Mouse (Mus musculus) kidney, embryonic 14.5 days (tissue): ENCODE results near the gene Arfgef2. TPM values are rescaled to one million over a fixed set of nuclear protein-coding genes. Genes with fewer than 3 reads are reported as not detected.

Source experiments
- ATAC-seq: fragments of 200-750 bp; cut with Nextera tagmentation; 2 replicates; pipeline ENCODE4 v1.8.0; 2017; ENCODE audit warnings: moderate number of reproducible peaks, mild to moderate bottlenecking, moderate TSS enrichment, moderate library complexity; ENCODE audit not compliant: low FRiP score, low TSS enrichment
- H3K27ac ChIP-seq: fragments of 300-500 bp; sonication (generic); 2 replicates; pipeline ENCODE4 v1.5.1; 2014; ENCODE audit warnings: low read depth, mild to moderate bottlenecking, low read length, moderate library complexity, mixed read lengths
- H3K27me3 ChIP-seq: fragments of 300-500 bp; sonication (generic); 2 replicates; pipeline ENCODE4 v1.6.1; 2014; ENCODE audit warnings: mild to moderate bottlenecking, low read length; ENCODE audit not compliant: control insufficient read depth, insufficient read depth
- H3K36me3 ChIP-seq: fragments of 300-500 bp; sonication (generic); 2 replicates; pipeline ENCODE4 v1.6.1; 2014; ENCODE audit warnings: low read length, mixed read lengths; ENCODE audit not compliant: control insufficient read depth, insufficient read depth
- H3K4me1 ChIP-seq: fragments of 300-500 bp; sonication (generic); 2 replicates; pipeline ENCODE4 v1.6.1; 2014; ENCODE audit warnings: low read length, mixed read lengths; ENCODE audit not compliant: control insufficient read depth, insufficient read depth
- H3K4me2 ChIP-seq: fragments of 300-500 bp; sonication (generic); replicated peaks from 2 replicates; pipeline ENCODE4 v1.6.1; 2014; ENCODE audit warnings: low read depth, mild to moderate bottlenecking, low read length
- H3K4me3 ChIP-seq: fragments of 300-500 bp; sonication (generic); 2 replicates; pipeline ENCODE4 v1.5.1; 2014; ENCODE audit warnings: mild to moderate bottlenecking, low read length
- H3K9ac ChIP-seq: fragments of 300-500 bp; sonication (generic); 2 replicates; pipeline ENCODE4 v1.6.1; 2014; ENCODE audit warnings: low read depth, mild to moderate bottlenecking, low read length, moderate library complexity
- H3K9me3 ChIP-seq: fragments of 300-500 bp; sonication (generic); 2 replicates; pipeline ENCODE4 v1.6.1; 2016; ENCODE audit warnings: low read length; ENCODE audit not compliant: control insufficient read depth
- WGBS: fragments of 180-500 bp; shearing (Covaris S2); extraction: QIAGEN DNeasy Blood & Tissue Kit; methylation state at CpG from one replicate; pipeline ENCODE4 v1.1.7; 2014; 5-methylcytosine and 5-hydroxymethylcytosine counted together
- polyA plus RNA-seq: library from polyadenylated mRNA; unstranded; fragments of >200 nt; fragmentation: Nextera tagmentation; extraction: Ambion mirVana; gene quantifications from 2 replicates; pipeline ENCODE4 v1.2.1, GENCODE M21; 2014

The Arfgef2 gene
- polyA plus RNA-seq, result 2.8 and 5.6 TPM in 2 replicates

DNA sequence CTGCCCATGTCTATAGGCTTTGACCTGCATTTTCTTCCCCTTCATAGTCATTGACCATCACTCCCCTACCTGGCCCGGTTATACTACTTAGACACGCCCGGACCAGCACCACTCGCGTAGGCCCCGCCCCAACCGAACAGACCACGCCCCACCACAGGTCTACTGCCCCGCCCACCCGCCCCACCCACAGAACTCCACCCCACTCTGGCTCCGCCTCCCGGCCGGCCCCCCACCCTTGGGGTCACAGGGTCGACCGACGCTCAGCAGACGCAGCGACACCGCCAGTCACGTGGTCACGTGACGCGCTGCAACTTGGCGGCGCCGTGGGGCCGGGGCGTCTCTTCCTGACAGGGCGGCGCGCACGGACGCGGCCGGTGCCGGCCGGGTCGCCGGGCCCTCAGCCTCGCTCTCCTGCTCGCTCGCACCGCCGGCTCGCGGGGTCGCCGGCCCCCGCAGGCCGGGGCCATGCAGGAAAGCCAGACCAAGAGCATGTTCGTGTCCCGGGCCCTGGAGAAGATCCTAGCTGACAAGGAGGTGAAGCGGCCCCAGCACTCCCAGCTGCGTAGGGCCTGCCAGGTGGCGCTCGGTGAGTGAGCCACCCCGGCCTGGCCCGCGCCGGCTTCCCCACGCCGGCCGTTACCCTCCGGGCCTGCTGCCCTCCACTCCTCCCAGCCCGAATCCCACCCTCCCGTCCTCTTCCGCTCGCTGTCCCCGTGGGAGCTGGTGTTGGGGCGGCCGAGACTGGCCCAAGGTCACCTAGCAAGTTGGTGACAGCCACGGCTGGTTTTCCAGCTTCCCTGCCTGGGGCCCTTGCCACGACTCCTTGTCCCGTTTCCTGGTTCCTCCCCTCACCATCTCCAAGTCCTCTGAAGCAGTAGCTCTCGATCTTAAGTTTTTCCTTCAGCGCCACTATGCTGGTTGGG lies at the start of gene Arfgef2:
Gene Arfgef2 (plus strand): TSS at position 339 of the 923 bp plus-strand sequence.
- Histone ChIP-seq H3K27me3 (no peaks in the 10 kb centered on the region), H3K4me2 (peak within 1 kb of the TSS; percentile 86), H3K36me3 (no peaks in the 10 kb centered on the region), H3K9ac (peak within 1 kb of the TSS; percentile 81), H3K4me3 (peak within 1 kb of the TSS; percentile 58), H3K4me1 (peaks cover 8% of the 10 kb centered on the region; the same call in 1 of the 2 replicates), H3K9me3 (no peaks in the 10 kb centered on the region), H3K27ac (peak within 1 kb of the TSS; percentile 38)
- ATAC-seq, result peak; percentile 90
- under 1% methylated on average over 73 of the region's 76 CpGs for WGBS

DNA sequence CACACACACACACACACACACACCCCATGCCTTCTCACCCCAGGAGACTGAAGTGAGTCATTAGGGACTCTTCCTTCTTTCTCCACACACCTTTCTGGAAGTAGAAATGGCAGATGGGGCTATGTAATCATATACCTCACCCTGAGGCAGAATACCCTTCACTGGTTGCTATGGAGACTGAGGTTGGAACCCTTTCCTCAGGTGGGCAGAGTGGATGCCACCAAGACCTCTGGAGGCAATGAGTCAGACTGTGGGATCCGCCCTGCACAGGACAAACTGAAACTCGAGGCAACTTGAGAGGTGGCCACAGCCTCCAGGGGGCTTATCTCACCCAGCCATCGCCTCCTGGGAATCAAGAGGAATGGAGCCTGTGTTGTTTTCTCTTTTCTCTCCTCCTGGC lies 47.4 kb upstream of the Arfgef2 start:
- Histone ChIP-seq H3K4me1 (0 out of 2 replicates have a peak, but pooled peaks cover 2% of the 10 kb centered on the region), H3K9me3 (no peaks in the 10 kb centered on the region), H3K4me3 (no peak overlapping the region), H3K27me3 (no peaks in the 10 kb centered on the region), H3K4me2 (no peak overlapping the region), H3K9ac (no peak overlapping the region), H3K27ac (no peak overlapping the region), H3K36me3 (no peaks in the 10 kb centered on the region)
- ATAC-seq, result no peak
- 23% methylated on average over 3 of the region's 3 CpGs for WGBS

DNA sequence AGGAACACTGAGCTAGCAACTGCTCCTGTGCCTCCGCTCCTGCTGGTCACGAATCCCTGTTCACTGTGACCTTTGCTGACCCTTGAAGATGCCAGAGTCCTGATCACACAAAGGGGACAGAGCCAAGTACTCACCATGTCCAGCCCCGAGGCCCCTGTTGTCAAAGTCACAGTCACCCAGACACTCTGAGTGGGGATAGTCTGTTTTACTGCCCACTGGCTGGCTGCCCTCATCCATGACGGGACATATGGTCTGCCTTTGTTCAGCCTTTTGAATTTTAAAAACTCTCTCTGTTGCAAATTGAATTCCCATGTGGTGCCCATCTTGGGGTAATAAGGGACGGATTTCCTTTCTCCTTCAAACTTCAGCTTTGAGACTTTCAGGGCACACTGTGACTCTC lies 41.3 kb upstream of the Arfgef2 start:
- H3K36me3 ChIP-seq, result no peaks in the 10 kb centered on the region
- H3K4me3 ChIP-seq, result no peak overlapping the region
- H3K9ac ChIP-seq, result no peak overlapping the region
- H3K4me1 ChIP-seq, result 0 out of 2 replicates have a peak, but pooled peaks cover 2% of the 10 kb centered on the region
- H3K9me3 ChIP-seq, result no peaks in the 10 kb centered on the region
- WGBS, result 40% methylated on average over 5 of the region's 5 CpGs
- H3K4me2 ChIP-seq, result no peak overlapping the region
- no peaks in the 10 kb centered on the region for H3K27me3 ChIP-seq
- no peak overlapping the region for H3K27ac ChIP-seq
- ATAC-seq, result no peak

GRCm38 (mm10) chr2:166767591-166767990 lies 37.8 kb upstream of the Arfgef2 start:
- Histone ChIP-seq H3K27me3 (no peaks in the 10 kb centered on the region), H3K9me3 (no peaks in the 10 kb centered on the region), H3K9ac (no peak overlapping the region), H3K4me1 (no peaks in the 10 kb centered on the region), H3K4me3 (no peak overlapping the region), H3K4me2 (no peak overlapping the region), H3K27ac (no peak overlapping the region), H3K36me3 (no peaks in the 10 kb centered on the region)
- 76% methylated on average over 9 of the region's 9 CpGs for WGBS
- ATAC-seq, result no peak

DNA sequence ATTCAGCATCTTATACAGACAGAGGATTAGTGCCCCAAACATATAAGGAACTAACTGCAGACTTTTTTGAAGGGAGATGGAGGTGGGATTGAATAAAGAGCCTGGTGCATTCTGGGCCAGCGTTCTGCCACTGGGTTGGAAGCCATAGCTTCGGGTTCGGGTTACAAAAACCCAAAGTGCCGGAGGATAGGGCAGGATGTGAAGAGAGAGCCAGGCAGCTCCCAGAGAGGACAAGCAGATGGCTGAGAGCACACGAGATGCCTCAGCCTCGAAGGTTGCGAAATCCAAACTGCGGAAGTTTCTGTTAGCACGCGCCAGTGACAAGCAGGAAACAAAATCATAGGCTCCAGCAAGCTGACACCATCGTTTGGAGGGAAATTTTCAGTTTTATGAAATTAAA lies 34.0 kb upstream of the Arfgef2 start:
- Histone ChIP-seq H3K4me1 (0 out of 2 replicates have a peak, but pooled peaks cover 4% of the 10 kb centered on the region), H3K9ac (no peak overlapping the region), H3K9me3 (no peaks in the 10 kb centered on the region), H3K4me2 (no peak overlapping the region), H3K36me3 (no peaks in the 10 kb centered on the region), H3K4me3 (no peak overlapping the region), H3K27ac (no peak overlapping the region), H3K27me3 (no peaks in the 10 kb centered on the region)
- ATAC-seq, result no peak
- WGBS, result 50% methylated on average over 11 of the region's 11 CpGs

- Histone ChIP-seq H3K4me1 (0 out of 2 replicates have a peak, but pooled peaks cover 4% of the 10 kb centered on the region), H3K4me2 (no peak overlapping the region), H3K4me3 (no peak overlapping the region), H3K27ac (no peak overlapping the region), H3K36me3 (no peaks in the 10 kb centered on the region), H3K9ac (no peak overlapping the region), H3K9me3 (no peaks in the 10 kb centered on the region), H3K27me3 (no peaks in the 10 kb centered on the region)
- WGBS, result 88% methylated on average over 10 of the region's 10 CpGs
- no peak for ATAC-seq
Measured at GRCm38 (mm10) chr2:166773587-166773986, 31.8 kb upstream of the Arfgef2 start.

DNA sequence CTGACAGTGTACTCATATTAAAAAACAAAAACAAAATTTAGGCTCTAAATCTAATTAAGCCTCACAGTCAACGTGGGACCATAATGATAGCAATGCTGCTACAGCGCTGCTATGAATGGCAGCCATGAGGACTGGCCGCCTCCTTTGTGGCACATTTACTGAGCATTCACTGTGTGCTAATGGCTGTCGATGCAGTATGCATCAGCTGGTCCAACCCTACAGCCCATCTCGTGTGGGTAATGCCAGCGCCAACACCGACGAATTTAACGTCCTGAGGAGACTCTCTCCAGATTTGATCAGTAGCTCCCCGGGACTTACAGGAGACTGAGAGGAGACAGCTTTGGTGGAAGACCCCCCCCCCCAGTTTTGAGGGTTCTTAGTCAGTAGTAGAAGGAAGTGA lies 31.1 kb upstream of the Arfgef2 start:
- 89% methylated on average over 10 of the region's 10 CpGs for WGBS
- Histone ChIP-seq H3K4me2 (no peak overlapping the region), H3K4me1 (0 out of 2 replicates have a peak, but pooled peaks cover 4% of the 10 kb centered on the region), H3K27me3 (no peaks in the 10 kb centered on the region), H3K9ac (no peak overlapping the region), H3K9me3 (no peaks in the 10 kb centered on the region), H3K27ac (no peak overlapping the region), H3K4me3 (no peak overlapping the region), H3K36me3 (no peaks in the 10 kb centered on the region)
- no peak for ATAC-seq

DNA sequence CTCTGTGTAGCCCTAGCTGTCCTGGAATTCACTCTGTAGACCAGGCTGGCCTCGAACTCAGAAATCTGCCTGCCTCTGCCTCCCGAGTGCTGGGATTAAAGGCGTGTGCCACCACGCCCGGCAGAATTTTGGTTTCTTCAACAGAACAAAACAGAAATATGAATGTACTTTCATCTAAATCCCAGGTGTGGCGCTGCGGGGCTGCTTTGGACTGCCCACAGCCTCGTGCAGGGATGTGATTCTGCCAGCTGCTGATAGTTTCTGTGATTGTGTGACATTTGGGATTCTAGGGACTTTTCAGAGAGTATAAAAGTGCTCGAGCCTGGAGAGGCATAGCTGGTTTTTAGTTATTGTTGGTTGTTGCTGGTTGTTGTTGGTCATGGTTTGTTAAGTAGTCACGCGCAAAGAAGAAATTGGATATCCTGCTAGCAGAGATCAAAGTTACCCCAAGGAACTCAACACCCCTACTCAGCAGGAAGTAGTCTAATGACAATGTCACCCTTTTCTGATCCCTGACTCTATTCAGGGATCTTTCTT lies 30.0 kb upstream of the Arfgef2 start:
- ATAC-seq, result no peak
- H3K27me3 ChIP-seq, result no peaks in the 10 kb centered on the region
- no peak overlapping the region for H3K4me3 ChIP-seq
- H3K9me3 ChIP-seq, result no peaks in the 10 kb centered on the region
- 0 out of 2 replicates have a peak, but pooled peaks cover 4% of the 10 kb centered on the region for H3K4me1 ChIP-seq
- no peak overlapping the region for H3K27ac ChIP-seq
- 58% methylated on average over 11 of the region's 11 CpGs for WGBS
- no peak overlapping the region for H3K4me2 ChIP-seq
- no peak overlapping the region for H3K9ac ChIP-seq
- H3K36me3 ChIP-seq, result no peaks in the 10 kb centered on the region

DNA sequence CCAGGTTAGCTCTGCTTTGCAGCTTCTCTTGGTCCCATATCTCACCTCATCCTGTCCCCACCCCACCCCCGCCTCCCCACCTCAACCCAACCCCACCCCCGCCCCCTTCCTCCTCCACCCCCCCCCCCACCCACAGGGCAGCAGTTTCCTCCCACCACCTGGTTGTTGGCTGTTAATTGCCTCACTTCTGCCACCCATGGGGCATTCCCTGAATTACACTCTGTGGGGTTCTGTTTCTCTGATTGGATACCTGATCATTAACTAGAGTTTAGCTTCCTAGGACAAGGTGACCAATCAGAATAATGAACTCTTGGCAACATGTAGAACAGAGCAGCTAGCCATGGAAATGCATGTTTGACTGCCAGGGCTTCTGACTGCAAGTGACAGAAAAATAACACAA lies 29.1 kb upstream of the Arfgef2 start:
- Histone ChIP-seq H3K9me3 (no peaks in the 10 kb centered on the region), H3K4me1 (0 out of 2 replicates have a peak, but pooled peaks cover 4% of the 10 kb centered on the region), H3K36me3 (no peaks in the 10 kb centered on the region), H3K4me2 (no peak overlapping the region), H3K27ac (no peak overlapping the region), H3K9ac (no peak overlapping the region), H3K4me3 (no peak overlapping the region), H3K27me3 (no peaks in the 10 kb centered on the region)
- ATAC-seq, result no peak
- WGBS, result 10% methylated on average over 2 of the region's 2 CpGs
